Mouse (Mus musculus): ENCODE results near the gene Hebp1. TPM values are rescaled to one million over a fixed set of nuclear protein-coding genes. Genes with fewer than 3 reads are reported as not detected.

The Hebp1 gene
- polyA plus RNA-seq (2012; ENCODE audit: insufficient read depth, insufficient read length, missing spikeins), result 27.4 and 28.7 TPM in 2 replicates

DNA sequence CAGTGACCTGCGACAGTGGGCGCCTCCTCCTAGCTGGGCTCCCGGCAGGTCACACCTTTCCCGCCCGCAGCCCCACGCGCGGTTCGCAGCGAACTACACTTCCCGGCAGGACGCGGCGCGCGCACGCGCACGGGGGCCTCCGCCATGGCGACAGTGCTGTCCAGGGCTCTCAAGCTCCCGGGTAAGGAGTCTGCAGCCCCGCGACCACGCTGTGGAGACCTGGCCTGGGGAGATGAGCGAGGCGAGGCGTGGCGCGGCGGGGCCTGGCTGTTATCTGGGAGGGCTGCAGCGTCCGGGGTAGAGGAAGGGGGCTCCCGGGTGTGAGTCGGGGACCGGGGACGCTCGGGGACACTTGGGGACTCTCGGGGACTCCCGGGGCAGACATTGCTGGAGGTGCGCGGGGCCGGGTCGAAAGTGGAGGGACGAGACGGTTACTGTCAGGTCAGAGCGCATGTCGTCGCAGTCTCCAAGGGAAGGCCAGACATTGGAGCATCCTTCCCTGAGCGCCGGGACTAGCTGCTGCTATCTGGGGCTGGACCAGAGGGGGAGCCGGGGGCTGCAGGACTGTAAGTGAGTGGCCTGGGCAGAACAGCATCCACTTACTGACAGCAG is at the start of gene Hebp1, which contains the start of gene Fam234b:
Gene Hebp1, minus strand, starts transcription at position 102 of the 612 bp plus-strand sequence.
Gene Fam234b, plus strand, starts transcription at position 57 of the 612 bp plus-strand sequence.
- Histone ChIP-seq H3K4me3 (ENCODE audit: insufficient read depth, low read length) (peak within 1 kb of the TSS; percentile 95), H3K27ac (ENCODE audit: insufficient read depth, low read depth, low read length) (no peak within 1 kb of the TSS), H3K4me1 (ENCODE audit: control insufficient read depth, insufficient read depth, low read length) (peaks cover 9% of the 10 kb centered on the region)
- no peak for TF ChIP-seq POLR2A (IDR thresholded peaks at IDR 0.05; ENCODE audit: borderline replicate concordance, low read depth, low read length)
- TF ChIP-seq CTCF (IDR thresholded peaks at IDR 0.05; ENCODE audit: low read depth, low read length), result no peak

DNA sequence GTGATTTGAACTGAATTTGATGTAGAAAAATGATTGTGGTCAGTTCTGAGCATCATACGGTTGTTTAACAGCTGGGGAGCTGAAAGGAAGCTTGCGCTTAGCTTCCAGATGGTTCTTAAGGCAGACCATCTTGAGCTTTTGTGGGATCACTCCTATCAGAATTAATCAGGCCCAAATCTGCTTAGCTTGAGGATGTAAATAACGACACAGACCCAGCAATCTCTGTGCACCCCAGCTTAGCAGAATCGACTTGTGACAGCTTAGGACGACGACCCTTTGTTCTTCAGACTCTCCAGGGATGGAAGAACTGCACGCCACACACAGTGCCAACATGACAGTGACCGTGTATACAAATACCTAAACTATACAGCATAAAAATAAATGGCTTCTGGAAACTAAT is 47.8 kb upstream of the Hebp1 start:
- TF ChIP-seq CTCF (IDR thresholded peaks at IDR 0.05; ENCODE audit: low read depth, low read length) (no peak), POLR2A (IDR thresholded peaks at IDR 0.05; ENCODE audit: borderline replicate concordance, low read depth, low read length) (no peak)
- H3K4me1 ChIP-seq (ENCODE audit: control insufficient read depth, insufficient read depth, low read length), result peaks cover 18% of the 10 kb centered on the region
- no peak overlapping the region for H3K27ac ChIP-seq (ENCODE audit: insufficient read depth, low read depth, low read length)
- no peak overlapping the region for H3K4me3 ChIP-seq (ENCODE audit: insufficient read depth, low read length)

DNA sequence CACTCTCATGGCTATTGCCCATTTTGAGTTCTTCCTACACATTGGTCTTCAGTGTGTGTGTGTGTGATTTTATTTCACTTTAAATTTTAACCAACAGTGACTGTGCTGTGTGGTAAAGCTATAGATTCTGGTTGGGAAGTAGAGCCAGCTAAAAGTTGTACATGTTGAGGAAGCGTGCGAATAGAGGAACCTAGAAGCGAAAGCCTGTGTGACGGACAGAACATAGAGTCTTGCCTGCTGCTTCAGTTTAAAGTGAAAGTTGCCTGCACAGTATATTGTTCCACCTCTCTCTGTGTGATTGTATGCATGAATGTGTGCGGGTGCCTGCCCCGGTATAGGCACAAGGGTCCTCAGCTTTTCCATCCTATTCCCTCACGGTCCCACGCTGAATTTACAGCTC is 42.5 kb upstream of the Hebp1 start:
- TF ChIP-seq CTCF (IDR thresholded peaks at IDR 0.05; ENCODE audit: low read depth, low read length), result no peak
- no peak for TF ChIP-seq POLR2A (IDR thresholded peaks at IDR 0.05; ENCODE audit: borderline replicate concordance, low read depth, low read length)
- peak overlapping the region; percentile 34; the same call in 1 of the 2 replicates for H3K4me3 ChIP-seq (ENCODE audit: insufficient read depth, low read length)
- peak overlapping the region; percentile 34 for H3K27ac ChIP-seq (ENCODE audit: insufficient read depth, low read depth, low read length)
- peaks cover 23% of the 10 kb centered on the region for H3K4me1 ChIP-seq (ENCODE audit: control insufficient read depth, insufficient read depth, low read length)

DNA sequence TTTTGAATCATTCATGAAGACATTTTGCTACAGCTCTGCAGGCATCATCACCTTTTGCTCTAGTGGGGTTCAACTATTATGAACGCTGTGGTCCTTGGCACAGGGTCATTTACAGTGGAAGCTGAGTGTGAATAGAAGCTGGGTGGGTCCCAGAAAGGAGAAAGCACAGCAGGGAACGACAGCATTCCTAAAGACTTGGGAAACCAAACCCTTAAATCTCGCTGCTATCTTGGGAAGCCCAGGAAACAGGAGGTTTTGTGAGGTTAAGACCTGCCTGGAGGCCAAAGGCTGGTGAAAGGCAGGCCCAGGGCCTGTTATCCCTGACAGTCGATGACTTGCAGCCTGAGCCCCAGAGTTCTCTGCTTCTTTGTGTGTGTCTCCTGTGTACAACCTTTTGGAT is 40.4 kb upstream of the Hebp1 start:
- TF ChIP-seq CTCF (IDR thresholded peaks at IDR 0.05; ENCODE audit: low read depth, low read length) (no peak), POLR2A (IDR thresholded peaks at IDR 0.05; ENCODE audit: borderline replicate concordance, low read depth, low read length) (no peak)
- Histone ChIP-seq H3K4me1 (ENCODE audit: control insufficient read depth, insufficient read depth, low read length) (peaks cover 30% of the 10 kb centered on the region), H3K27ac (ENCODE audit: insufficient read depth, low read depth, low read length) (no peak overlapping the region), H3K4me3 (ENCODE audit: insufficient read depth, low read length) (no peak overlapping the region)

DNA sequence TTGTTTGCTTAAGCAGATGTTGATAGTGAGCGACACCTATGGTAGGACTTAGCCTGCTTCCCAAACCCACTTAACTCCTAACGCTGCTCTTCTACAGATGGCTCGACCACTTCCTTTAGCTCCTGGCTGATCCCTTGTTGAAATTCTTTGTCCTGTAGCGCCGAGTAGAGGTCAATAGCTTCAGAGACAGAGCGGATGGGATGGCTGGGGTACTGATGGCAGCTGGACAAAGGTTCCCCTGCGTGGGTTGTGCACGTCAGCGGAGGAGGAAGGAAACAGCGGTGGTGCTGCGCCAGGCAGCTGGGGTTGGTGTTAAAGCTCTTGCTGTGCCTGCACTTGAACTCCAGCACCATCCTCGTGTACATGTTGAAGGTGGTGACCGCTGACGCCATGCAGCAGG is 39.5 kb upstream of the Hebp1 start:
- H3K4me3 ChIP-seq (ENCODE audit: insufficient read depth, low read length), result no peak overlapping the region
- no peak overlapping the region for H3K27ac ChIP-seq (ENCODE audit: insufficient read depth, low read depth, low read length)
- TF ChIP-seq POLR2A (IDR thresholded peaks at IDR 0.05; ENCODE audit: borderline replicate concordance, low read depth, low read length) (no peak), CTCF (IDR thresholded peaks at IDR 0.05; ENCODE audit: low read depth, low read length) (no peak)
- H3K4me1 ChIP-seq (ENCODE audit: control insufficient read depth, insufficient read depth, low read length), result peaks cover 30% of the 10 kb centered on the region

DNA sequence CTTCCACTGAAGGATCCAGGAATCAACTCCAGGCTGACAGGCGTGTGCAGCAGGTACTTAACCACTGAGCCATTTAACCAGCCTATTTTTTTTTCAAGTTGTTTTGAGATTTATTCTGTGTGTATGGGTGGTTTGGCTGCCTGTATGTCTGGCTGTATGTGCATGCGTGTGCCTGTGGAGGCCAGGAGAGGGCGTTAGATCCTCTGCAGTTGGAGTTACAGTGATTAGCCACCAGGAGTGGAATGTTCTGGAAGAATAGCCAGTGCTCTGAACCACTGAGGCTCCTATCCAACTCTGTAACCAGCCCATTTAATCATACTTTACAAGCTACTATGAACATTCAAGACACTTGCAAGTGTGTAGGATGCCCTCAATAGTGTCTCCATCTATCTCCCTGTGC is 38.8 kb upstream of the Hebp1 start:
- H3K27ac ChIP-seq (ENCODE audit: insufficient read depth, low read depth, low read length), result no peak overlapping the region
- H3K4me1 ChIP-seq (ENCODE audit: control insufficient read depth, insufficient read depth, low read length), result peaks cover 29% of the 10 kb centered on the region
- TF ChIP-seq POLR2A (IDR thresholded peaks at IDR 0.05; ENCODE audit: borderline replicate concordance, low read depth, low read length), result no peak
- no peak for TF ChIP-seq CTCF (IDR thresholded peaks at IDR 0.05; ENCODE audit: low read depth, low read length)
- H3K4me3 ChIP-seq (ENCODE audit: insufficient read depth, low read length), result no peak overlapping the region

DNA sequence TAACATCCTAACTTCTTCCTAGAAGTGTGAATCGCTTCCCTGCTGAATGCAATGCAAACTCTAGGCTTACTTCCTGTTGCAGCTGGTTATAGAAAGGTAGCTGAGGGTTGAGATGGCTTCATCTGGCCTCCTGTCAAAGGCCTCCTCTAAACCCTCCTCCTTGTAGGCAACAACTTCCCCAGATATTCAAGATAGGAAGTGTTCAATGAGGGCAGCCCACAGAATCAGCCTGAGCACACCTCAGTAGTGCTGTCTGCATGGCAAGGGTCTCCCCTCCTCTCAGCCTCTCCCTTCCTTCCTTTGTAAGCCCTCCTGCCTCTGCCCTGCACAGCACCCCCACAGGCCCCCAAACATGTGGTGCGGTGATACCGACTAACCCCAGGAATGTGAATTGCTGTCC is 37.9 kb upstream of the Hebp1 start:
- Histone ChIP-seq H3K4me1 (ENCODE audit: control insufficient read depth, insufficient read depth, low read length) (peaks cover 21% of the 10 kb centered on the region), H3K27ac (ENCODE audit: insufficient read depth, low read depth, low read length) (no peak overlapping the region), H3K4me3 (ENCODE audit: insufficient read depth, low read length) (no peak overlapping the region)
- TF ChIP-seq POLR2A (IDR thresholded peaks at IDR 0.05; ENCODE audit: borderline replicate concordance, low read depth, low read length) (no peak), CTCF (IDR thresholded peaks at IDR 0.05; ENCODE audit: low read depth, low read length) (no peak)

DNA sequence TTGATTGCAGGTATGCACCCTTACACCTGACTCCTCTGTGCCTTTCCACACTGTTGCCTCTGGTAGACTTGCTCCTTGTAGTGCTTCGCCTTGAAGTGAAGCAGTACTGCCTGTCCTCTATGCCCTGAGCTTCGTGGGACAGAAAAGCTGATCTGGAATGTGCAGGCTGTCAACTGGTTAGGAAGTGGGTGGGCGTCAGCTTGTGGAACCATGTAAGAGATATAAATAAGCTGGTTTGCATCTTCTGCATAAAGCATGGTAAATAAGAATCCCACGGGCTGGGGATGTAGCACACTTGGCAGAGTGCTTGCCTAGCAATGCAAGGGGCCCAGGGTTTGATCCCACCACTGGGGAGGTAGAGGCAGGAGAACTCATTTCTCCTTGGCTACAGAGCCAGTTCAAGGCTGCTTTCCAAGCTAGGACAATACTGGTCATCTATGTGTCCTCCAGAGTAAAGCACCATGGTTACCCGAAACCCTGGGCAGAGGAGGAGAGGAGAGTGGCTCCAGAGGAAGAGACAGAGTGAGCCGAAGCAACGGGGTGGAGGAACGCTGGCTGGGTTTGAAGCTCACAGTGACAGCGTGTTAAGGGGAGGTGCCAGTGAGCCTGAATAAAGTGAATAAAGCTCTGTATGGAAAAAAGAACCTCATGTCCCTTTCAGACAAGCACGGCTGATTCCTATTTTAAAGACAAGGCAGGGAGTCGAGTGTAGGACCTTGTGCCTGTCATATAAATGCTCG is 34.8 kb upstream of the Hebp1 start:
- TF ChIP-seq POLR2A (IDR thresholded peaks at IDR 0.05; ENCODE audit: borderline replicate concordance, low read depth, low read length) (no peak), CTCF (IDR thresholded peaks at IDR 0.05; ENCODE audit: low read depth, low read length) (no peak)
- Histone ChIP-seq H3K4me3 (ENCODE audit: insufficient read depth, low read length) (no peak overlapping the region), H3K27ac (ENCODE audit: insufficient read depth, low read depth, low read length) (no peak overlapping the region), H3K4me1 (ENCODE audit: control insufficient read depth, insufficient read depth, low read length) (peaks cover 29% of the 10 kb centered on the region)

DNA sequence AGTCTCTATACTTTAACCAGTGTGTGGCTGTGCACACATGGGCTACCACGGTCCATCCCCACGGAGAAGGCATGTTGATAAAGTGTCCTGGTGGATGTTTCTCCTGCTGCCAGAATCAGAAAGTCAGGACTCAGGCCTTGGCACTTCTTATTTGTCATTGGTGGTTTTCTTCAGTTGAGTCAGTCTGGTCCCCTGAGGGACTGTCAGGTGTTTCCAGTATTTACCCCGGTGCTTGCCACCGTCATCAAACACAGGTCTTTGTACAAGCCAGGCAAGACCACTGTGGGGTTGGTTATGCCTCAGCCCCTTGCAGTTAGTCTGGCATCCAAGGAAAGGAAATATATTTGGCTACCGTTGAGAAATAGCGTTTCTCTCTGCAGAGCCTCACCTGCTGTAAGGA is 32.8 kb upstream of the Hebp1 start:
- Histone ChIP-seq H3K4me3 (ENCODE audit: insufficient read depth, low read length) (no peak overlapping the region), H3K27ac (ENCODE audit: insufficient read depth, low read depth, low read length) (no peak overlapping the region), H3K4me1 (ENCODE audit: control insufficient read depth, insufficient read depth, low read length) (peaks cover 29% of the 10 kb centered on the region)
- no peak for TF ChIP-seq POLR2A (IDR thresholded peaks at IDR 0.05; ENCODE audit: borderline replicate concordance, low read depth, low read length)
- no peak for TF ChIP-seq CTCF (IDR thresholded peaks at IDR 0.05; ENCODE audit: low read depth, low read length)

DNA sequence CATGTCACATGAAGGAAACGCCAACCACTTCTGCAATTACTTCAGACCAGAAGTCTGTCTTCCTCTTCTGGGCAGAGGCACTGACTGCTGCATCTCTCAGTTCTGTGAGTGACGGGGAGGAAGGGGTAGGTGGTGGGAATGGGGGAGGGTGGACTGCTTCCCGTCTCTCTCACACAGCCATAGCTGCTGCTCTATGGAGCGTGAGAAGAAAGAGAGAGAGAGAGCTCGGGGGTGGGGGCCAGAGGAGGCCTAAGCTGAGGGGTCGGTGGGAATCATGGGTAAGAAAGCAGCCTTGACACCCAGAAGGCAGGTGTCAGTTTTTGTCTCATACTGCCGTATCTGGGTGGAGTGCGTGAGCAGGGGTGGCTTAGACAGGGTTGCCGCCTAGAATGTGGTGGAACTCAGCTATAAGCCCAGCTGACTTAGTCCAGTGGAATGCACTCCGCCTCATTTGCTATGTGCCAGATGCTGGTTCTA is 30.7 kb upstream of the Hebp1 start:
- H3K27ac ChIP-seq (ENCODE audit: insufficient read depth, low read depth, low read length), result peak overlapping the region; percentile 48
- no peak overlapping the region for H3K4me3 ChIP-seq (ENCODE audit: insufficient read depth, low read length)
- TF ChIP-seq POLR2A (IDR thresholded peaks at IDR 0.05; ENCODE audit: borderline replicate concordance, low read depth, low read length) (no peak), CTCF (IDR thresholded peaks at IDR 0.05; ENCODE audit: low read depth, low read length) (no peak; the same call in 1 of the 2 replicates)
- H3K4me1 ChIP-seq (ENCODE audit: control insufficient read depth, insufficient read depth, low read length), result peaks cover 19% of the 10 kb centered on the region

All from bone marrow macrophage, adult 2 months (primary cell).